Mouse (Mus musculus) MEL (cell line): ENCODE results near the gene Phf21a. TPM values are rescaled to one million over a fixed set of nuclear protein-coding genes. Genes with fewer than 3 reads are reported as not detected.
A peak's percentile ranks its signal among the peaks of the same experiment; 100 is the strongest.

Source experiments
- DNase-seq: peaks from one replicate; pipeline ENCODE4 v3.0.0; 2011; ENCODE audit warnings: low read depth, low spot score
- H3K27ac ChIP-seq: 2 replicates; pipeline ENCODE4 v1.5.1; 2012; ENCODE audit warnings: low read depth, mild to moderate bottlenecking, control low read depth, low read length, moderate library complexity; ENCODE audit not compliant: control insufficient read depth
- H3K27me3 ChIP-seq, 2 experiments: fragments of 150-350 bp in 1 of 2; sonication (generic) in 1 of 2; 2 replicates each; pipeline ENCODE4 v1.6.1; 2012; ENCODE audit warnings: low read length in 2 of 2, mild to moderate bottlenecking in 2 of 2, improper control_type of control experiment in 1 of 2, moderate library complexity in 1 of 2; ENCODE audit not compliant: insufficient read depth in 2 of 2, control insufficient read depth in 1 of 2
- H3K36me3 ChIP-seq, 2 experiments: 2 replicates each; pipeline ENCODE4 v1.6.1; 2012 to 2014; ENCODE audit warnings: low read length in 2 of 2, improper control_type of control experiment in 1 of 2, inconsistent platforms in 1 of 2, mild to moderate bottlenecking in 1 of 2; ENCODE audit not compliant: insufficient read depth in 2 of 2, control insufficient read depth in 1 of 2
- H3K4me1 ChIP-seq, 2 experiments: fragments of 150-350 bp in 1 of 2; sonication (generic) in 1 of 2; 2 replicates each; pipeline ENCODE4 v1.6.1; 2012; ENCODE audit warnings: low read length in 2 of 2, improper control_type of control experiment in 1 of 2, mild to moderate bottlenecking in 1 of 2; ENCODE audit not compliant: insufficient read depth in 2 of 2, control insufficient read depth in 1 of 2
- H3K4me3 ChIP-seq, 2 experiments: fragments of 150-350 bp in 1 of 2; sonication (generic) in 1 of 2; 2 replicates each; pipeline ENCODE4 v1.5.1; 2012; ENCODE audit warnings: low read depth in 2 of 2, low read length in 2 of 2, mild to moderate bottlenecking in 2 of 2, moderate library complexity in 2 of 2, control low read depth in 1 of 2, improper control_type of control experiment in 1 of 2; ENCODE audit not compliant: control insufficient read depth in 1 of 2, insufficient read depth in 1 of 2
- H3K79me2 ChIP-seq: 2 replicates; pipeline ENCODE4 v1.6.1; 2012; ENCODE audit warnings: mild to moderate bottlenecking, low read length, moderate library complexity; ENCODE audit not compliant: control insufficient read depth, poor library complexity, insufficient read depth
- H3K9ac ChIP-seq: 2 replicates; pipeline ENCODE4 v1.6.1; 2012; ENCODE audit warnings: low read depth, mild to moderate bottlenecking, control low read depth, low read length, moderate library complexity; ENCODE audit not compliant: control insufficient read depth, poor library complexity, severe bottlenecking
- H3K9me3 ChIP-seq: fragments of 150-350 bp; sonication (generic); replicated peaks from 2 replicates; pipeline ENCODE4 v1.6.1; 2012; ENCODE audit warnings: mild to moderate bottlenecking, low read length, improper control_type of control experiment, moderate library complexity; ENCODE audit not compliant: insufficient read depth
- CTCF ChIP-seq, 3 experiments: IDR thresholded peaks in 2 of 3; conservative IDR thresholded peaks in 1 of 3; 2 replicates each; pipeline ENCODE4 v1.5.1; 2011 to 2012; ENCODE audit warnings: low read length in 3 of 3, low read depth in 2 of 3, mild to moderate bottlenecking in 2 of 3, improper control_type of control experiment in 1 of 3, inconsistent platforms in 1 of 3, mixed read lengths in 1 of 3, moderate library complexity in 1 of 3; ENCODE audit not compliant: control insufficient read depth in 1 of 3, insufficient read depth in 1 of 3, poor library complexity in 1 of 3, severe bottlenecking in 1 of 3
- ETS1 ChIP-seq: IDR thresholded peaks from 2 replicates; pipeline ENCODE4 v1.6.1; 2012; ENCODE audit warnings: low read depth, mild to moderate bottlenecking, inconsistent platforms, low read length, improper control_type of control experiment, moderate library complexity
- GABPA ChIP-seq: IDR thresholded peaks from 2 replicates; pipeline ENCODE4 v1.6.1; 2012; ENCODE audit warnings: low read depth, mild to moderate bottlenecking, inconsistent platforms, low read length, improper control_type of control experiment, moderate library complexity
- MAFK ChIP-seq: IDR thresholded peaks from 2 replicates; pipeline ENCODE4 v1.6.1; 2011; ENCODE audit warnings: low read depth, mild to moderate bottlenecking, low read length, improper control_type of control experiment, borderline replicate concordance
- MAX ChIP-seq: IDR thresholded peaks from 2 replicates; pipeline ENCODE4 v1.6.1; 2011; ENCODE audit warnings: low read length, improper control_type of control experiment
- MXI1 ChIP-seq: IDR thresholded peaks from 2 replicates; pipeline ENCODE4 v1.6.1; 2011; ENCODE audit warnings: mild to moderate bottlenecking, low read depth, low read length, improper control_type of control experiment
- MYB ChIP-seq: IDR thresholded peaks from 2 replicates; pipeline ENCODE4 v1.6.1; 2011; ENCODE audit warnings: mild to moderate bottlenecking, low read depth, low read length, improper control_type of control experiment
- POLR2A ChIP-seq, 2 experiments: IDR thresholded peaks; 2 replicates each; pipeline ENCODE4 v1.6.1; 2011 to 2012; ENCODE audit warnings: low read length in 2 of 2, mild to moderate bottlenecking in 2 of 2, control low read depth in 1 of 2, improper control_type of control experiment in 1 of 2, low read depth in 1 of 2, moderate library complexity in 1 of 2; ENCODE audit not compliant: control insufficient read depth in 1 of 2, insufficient read depth in 1 of 2, poor library complexity in 1 of 2
- POLR2AphosphoS2 ChIP-seq: IDR thresholded peaks from 2 replicates; pipeline ENCODE4 v1.6.1; 2011; ENCODE audit warnings: low read length, improper control_type of control experiment
- POLR2AphosphoS5 ChIP-seq: IDR thresholded peaks from 2 replicates; pipeline ENCODE4 v1.6.1; 2012; ENCODE audit warnings: low read depth, borderline replicate concordance, mild to moderate bottlenecking, inconsistent platforms, low read length, moderate library complexity, mixed read lengths
- RCOR1 ChIP-seq: IDR thresholded peaks from 2 replicates; pipeline ENCODE4 v1.6.1; 2012; ENCODE audit warnings: low read depth, mild to moderate bottlenecking, inconsistent platforms, low read length, improper control_type of control experiment
- SIN3A ChIP-seq: IDR thresholded peaks from 2 replicates; pipeline ENCODE4 v1.6.1; 2012; ENCODE audit warnings: low read length, improper control_type of control experiment, inconsistent platforms
- SMC3 ChIP-seq: IDR thresholded peaks from 2 replicates; pipeline ENCODE4 v1.6.1; 2011; ENCODE audit warnings: low read depth, low read length, improper control_type of control experiment
- TAL1 ChIP-seq: IDR thresholded peaks from 2 replicates; pipeline ENCODE4 v1.6.1; 2012; ENCODE audit warnings: mild to moderate bottlenecking, inconsistent platforms, low read length, moderate library complexity, mixed read lengths
- UBTF ChIP-seq: IDR thresholded peaks from 2 replicates; pipeline ENCODE4 v1.6.1; 2012; ENCODE audit warnings: low read depth, mild to moderate bottlenecking, inconsistent platforms, low read length, improper control_type of control experiment, moderate library complexity, borderline replicate concordance; ENCODE audit not compliant: insufficient read depth
- USF2 ChIP-seq, 2 experiments: IDR thresholded peaks; 2 replicates each; pipeline ENCODE4 v1.6.1; 2011 to 2012; ENCODE audit warnings: improper control_type of control experiment in 2 of 2, low read length in 2 of 2, borderline replicate concordance in 1 of 2, inconsistent platforms in 1 of 2, low read depth in 1 of 2, mild to moderate bottlenecking in 1 of 2; ENCODE audit not compliant: insufficient read depth in 1 of 2
- polyA plus RNA-seq, 2 experiments: library from polyadenylated mRNA; stranded (reverse) in 1 of 2; unstranded in 1 of 2; fragments of >175 nt in 1 of 2; fragments of >200 nt in 1 of 2; gene quantifications; 2 replicates each; pipeline versions ENCODE4 v1.2.1 to v1.2.4; 2012; ENCODE audit warnings: low replicate concordance in 2 of 2, low read depth in 1 of 2; ENCODE audit not compliant: insufficient read length in 2 of 2, insufficient read depth in 1 of 2, missing spikeins in 1 of 2
- total RNA-seq: library from RNA; depleted of rRNA; stranded (reverse); fragments of 300-350 nt; gene quantifications from 2 replicates; pipeline ENCODE4 v1.2.3, GENCODE M21; 2012

The Phf21a gene
- total and polyA plus RNA-seq, 3 experiments = 4.7 to 245 (median 15.6) TPM

- H3K9ac ChIP-seq = no peak overlapping the region
- H3K79me2 ChIP-seq = peaks cover 1% of the 10 kb centered on the region; the same call in 1 of the 2 replicates
- TF ChIP-seq SMC3 = peak; percentile 23; the same call in 1 of the 2 replicates
- TF ChIP-seq CTCF (IDR thresholded peaks at IDR 0.05 in 2 of 3, conservative IDR thresholded peaks at IDR 0.05 in 1 of 3; ENCODE audit: control insufficient read depth in 1 of 3, insufficient read depth in 1 of 3, low read depth in 2 of 3, low read length in 3 of 3, poor library complexity in 1 of 3, severe bottlenecking in 1 of 3) = peak in 1 of 3 experiments; percentile 42; a peak in 2 of 6 replicates
- TF ChIP-seq RCOR1 = no peak
- no peak overlapping the region for H3K4me3 ChIP-seq
- H3K4me1 ChIP-seq = peaks cover 6 to 17% of the 10 kb centered on the region in 2 experiments
- no peaks in the 10 kb centered on the region for H3K9me3 ChIP-seq
- H3K27ac ChIP-seq = no peak overlapping the region
- peaks cover 0 to 25% of the 10 kb centered on the region in 2 experiments; a peak in 2 of 4 replicates for H3K36me3 ChIP-seq
- H3K27me3 ChIP-seq = no peaks in the 10 kb centered on the region
- DNase-seq = peak; percentile 25
Observed at GRCm38 (mm10) chr2:92187061-92187460, 94.1 kb downstream of the Phf21a start.

DNA sequence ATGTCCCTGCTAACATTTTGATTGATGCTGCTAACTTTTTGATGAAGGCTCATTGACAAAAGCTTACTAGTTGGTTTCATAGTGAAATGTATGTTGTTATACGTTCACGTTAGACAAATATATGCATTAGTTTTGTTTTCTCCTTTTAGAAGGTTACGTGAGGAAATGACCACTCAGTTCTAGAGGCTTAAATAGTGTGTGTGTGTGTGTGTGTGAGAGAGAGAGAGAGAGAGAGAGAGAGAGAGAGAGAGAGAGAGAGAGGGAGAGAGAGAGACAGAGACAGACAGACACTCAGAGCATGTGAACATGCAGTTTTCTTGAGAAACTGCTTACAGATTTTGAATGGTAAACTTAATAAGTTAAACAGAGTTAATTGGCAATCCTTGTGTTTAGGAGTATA lies 95.8 kb downstream of the Phf21a start:
- Histone ChIP-seq H3K36me3 (peaks cover 0 to 27% of the 10 kb centered on the region in 2 experiments; a peak in 2 of 4 replicates), H3K79me2 (peaks cover 4% of the 10 kb centered on the region), H3K9me3 (no peaks in the 10 kb centered on the region), H3K4me1 (peaks cover 6 to 15% of the 10 kb centered on the region in 2 experiments), H3K9ac (no peak overlapping the region), H3K27ac (no peak overlapping the region)
- no peak for DNase-seq
- TF ChIP-seq MAX = no peak
- no peak for TF ChIP-seq MAFK
- TF ChIP-seq SIN3A = no peak
- no peak for TF ChIP-seq POLR2AphosphoS5
- TF ChIP-seq GABPA = no peak
- no peak for TF ChIP-seq MXI1
- no peak for TF ChIP-seq MYB
- no peak for TF ChIP-seq ETS1
- no peak for TF ChIP-seq USF2 (IDR thresholded peaks at IDR 0.05; ENCODE audit: borderline replicate concordance in 1 of 2, insufficient read depth in 1 of 2, low read depth in 1 of 2, low read length in 2 of 2)
- no peak for TF ChIP-seq TAL1
- no peak for TF ChIP-seq UBTF
- no peak for TF ChIP-seq POLR2AphosphoS2
- TF ChIP-seq POLR2A (IDR thresholded peaks at IDR 0.05; ENCODE audit: control insufficient read depth in 1 of 2, insufficient read depth in 1 of 2, low read depth in 1 of 2, low read length in 2 of 2, poor library complexity in 1 of 2) = no peak
- TF ChIP-seq, all 39 proteins: peak for 0
- H3K4me3 ChIP-seq = no peak overlapping the region
- H3K27me3 ChIP-seq = no peaks in the 10 kb centered on the region
